8 mouse cellular contexts compared by ENCODE assay signal in genomic region chr19:29523701-29524100, GRCm38 (mm10). TPM values are rescaled to one million over a fixed set of nuclear protein-coding genes. Genes with fewer than 3 reads are reported as not detected.
DNase-seq lines count a peak whose midpoint lies in the region; ATAC-seq and TF ChIP-seq lines count a peak whose summit lies in the region.

No protein-coding gene starts in this region.

- no peak for TF ChIP-seq CTCF in gastrocnemius, adult 2 months (IDR thresholded peaks at IDR 0.05)
- no peak for TF ChIP-seq CTCF in liver, embryonic 14.5 days (IDR thresholded peaks at IDR 0.05; ENCODE audit: low read depth)

- no peaks in the 10 kb centered on the region for H3K36me3 ChIP-seq in forebrain, embryonic 14.5 days (ENCODE audit: control insufficient read depth, insufficient read depth, low read length)
- H3K36me3 ChIP-seq in liver, embryonic 14.5 days (replicated peaks; ENCODE audit: control insufficient read depth, insufficient read depth, low read depth) = no peaks in the 10 kb centered on the region

- no peak for ATAC-seq in forebrain, embryonic 14.5 days
- no peak for ATAC-seq in liver, embryonic 14.5 days (ENCODE audit: insufficient read depth)

- peak overlapping the region; percentile 77 for H3K4me2 ChIP-seq in forebrain, embryonic 14.5 days (ENCODE audit: low read length)
- peak overlapping the region; percentile 91 for H3K4me2 ChIP-seq in liver, embryonic 14.5 days (ENCODE audit: low read depth)

- H3K9me3 ChIP-seq in forebrain, embryonic 14.5 days (replicated peaks; ENCODE audit: control insufficient read depth, low read length) = no peaks in the 10 kb centered on the region
- H3K9me3 ChIP-seq in liver, embryonic 14.5 days (ENCODE audit: control insufficient read depth, low read length) = no peaks in the 10 kb centered on the region

- peak overlapping the region; percentile 98 for H3K4me3 ChIP-seq in gastrocnemius, adult 2 months
- peak overlapping the region; percentile 89 for H3K4me3 ChIP-seq in forebrain, embryonic 14.5 days (ENCODE audit: low read depth, low read length)
- H3K4me3 ChIP-seq in liver, embryonic 14.5 days (ENCODE audit: insufficient read depth in 1 of 2, low read depth in 2 of 2, low read length in 2 of 2) = peak overlapping the region; percentile 2 to 86; a peak in 2 of 4 replicates

- H3K4me1 ChIP-seq in forebrain, embryonic 14.5 days (ENCODE audit: control insufficient read depth, insufficient read depth, low read length) = peaks cover 10% of the 10 kb centered on the region
- H3K4me1 ChIP-seq in liver, embryonic 14.5 days (replicated peaks; ENCODE audit: control insufficient read depth in 2 of 2, insufficient read depth in 2 of 2, low read length in 1 of 2) = peaks cover 3 to 15% of the 10 kb centered on the region in 2 experiments; a peak in 3 of 4 replicates

- 46% methylated on average over 5 of the region's 5 CpGs for WGBS in forebrain, embryonic 14.5 days
- 43% methylated on average over 5 of the region's 5 CpGs for WGBS in liver, embryonic 14.5 days (ENCODE audit: insufficient replicate concordance)

- intact Hi-C loops in gastrocnemius, adult 2 months (cut with DNase I) = loop anchor here (2.0 kb wide), 1 partner anchor 39 kb away; no protein-coding TSS in a partner anchor
- intact Hi-C loops in gastrocnemius, postnatal 36 days (cut with DNase I) = loop anchor here (5.0 kb wide), 1 partner anchor 39 kb away; no protein-coding TSS in a partner anchor

- DNase-seq in gastrocnemius, adult 2 months = no peak
- no peak for DNase-seq in gastrocnemius, postnatal 36 days
- peak; percentile 20 for DNase-seq in 416B (ENCODE audit: low read depth)
- no peak for DNase-seq in forebrain, embryonic 14.5 days (ENCODE audit: low spot score)
- DNase-seq in liver, embryonic 14.5 days (ENCODE audit: low read depth in 3 of 3, low spot score in 3 of 3) = no peak
- no peak for DNase-seq in thymus, postnatal 36 days
- no peak for DNase-seq in gastrocnemius, adult 8-10 months (ENCODE audit: low spot score in 2 of 2)
- no peak for DNase-seq in thymus, postnatal 4 days

- TF ChIP-seq EP300 in liver, embryonic 14.5 days (IDR thresholded peaks at IDR 0.05; ENCODE audit: low read depth) = no peak

- peak overlapping the region; percentile 99 for H3K27ac ChIP-seq in gastrocnemius, adult 2 months
- no peak overlapping the region for H3K27ac ChIP-seq in forebrain, embryonic 14.5 days (ENCODE audit: low read depth, low read length)
- H3K27ac ChIP-seq in liver, embryonic 14.5 days = no peak overlapping the region

- H3K9ac ChIP-seq in forebrain, embryonic 14.5 days (ENCODE audit: low read length) = peak overlapping the region; percentile 88
- peak overlapping the region; percentile 87 for H3K9ac ChIP-seq in liver, embryonic 14.5 days (replicated peaks)

- H3K27me3 ChIP-seq in forebrain, embryonic 14.5 days (replicated peaks; ENCODE audit: control insufficient read depth, insufficient read depth, low read length) = no peaks in the 10 kb centered on the region
- H3K27me3 ChIP-seq in liver, embryonic 14.5 days (ENCODE audit: control insufficient read depth, insufficient read depth, low read length) = no peaks in the 10 kb centered on the region

RNA-seq across cellular contexts. Expression of gene Ric1, which starts 1.6 kb away (rescaled TPM):
- total RNA-seq in gastrocnemius, adult 2 months (2021) = 10 to 100 TPM; 24.4 to 27.3 TPM
- 10 to 100 TPM; 22.9 to 23.2 TPM for total RNA-seq in gastrocnemius, postnatal 36 days (2021)
- 9.4 and 12.1 TPM in 2 replicates for polyA plus RNA-seq in forebrain, embryonic 14.5 days (2014; fragmentation: Nextera tagmentation; extraction: Ambion mirVana)
- 2.4 and 3.1 TPM in 2 replicates for polyA plus RNA-seq in liver, embryonic 14.5 days (2012; rRNA removed)
- 2.8 and 2.9 TPM in 2 replicates for polyA plus RNA-seq in liver, embryonic 14.5 days (2014; fragmentation: Nextera tagmentation; extraction: Ambion mirVana)
- total RNA-seq in gastrocnemius, adult 8-10 months (2022) = 10 to 100 TPM; 25.3 to 31.7 (median 29.7) TPM

Comparison
In these comparisons a context has a peak if more than half of its experiments do, and no peak if none do; other contexts are left out.
1. H3K4me3 ChIP-seq: peak in every context shown above with its lines; median percentile 98 in gastrocnemius, adult 2 months; 89 in forebrain, embryonic 14.5 days; 44 in liver, embryonic 14.5 days.